Mouse (Mus musculus) embryonic facial prominence, embryonic 12.5 days (tissue): ENCODE data around the gene Tmem258. TPM values are rescaled to one million over a fixed set of nuclear protein-coding genes. Genes with fewer than 3 reads are reported as not detected.

Experiments
- ATAC-seq: fragments of 200-750 bp; cut with Nextera tagmentation; 2 replicates; pipeline ENCODE4 v1.8.0; 2017; ENCODE audit not compliant: insufficient number of reproducible peaks, insufficient read depth, low FRiP score, low TSS enrichment
- H3K27ac ChIP-seq: fragments of 300-500 bp; sonication (generic); 2 replicates; pipeline ENCODE4 v1.5.1; 2016; ENCODE audit warnings: mild to moderate bottlenecking
- H3K27me3 ChIP-seq: fragments of 300-500 bp; sonication (generic); 2 replicates; pipeline ENCODE4 v1.6.1; 2016; ENCODE audit warnings: mild to moderate bottlenecking, moderate library complexity
- H3K36me3 ChIP-seq: fragments of 300-500 bp; sonication (generic); 2 replicates; pipeline ENCODE4 v1.6.1; 2016; ENCODE audit warnings: mild to moderate bottlenecking
- H3K4me1 ChIP-seq: fragments of 300-500 bp; sonication (generic); 2 replicates; pipeline ENCODE4 v1.6.1; 2016
- H3K4me2 ChIP-seq: fragments of 300-500 bp; sonication (generic); replicated peaks from 2 replicates; pipeline ENCODE4 v1.6.1; 2016; ENCODE audit warnings: mild to moderate bottlenecking, moderate library complexity
- H3K4me3 ChIP-seq: fragments of 300-500 bp; sonication (generic); 2 replicates; pipeline ENCODE4 v1.5.1; 2016; ENCODE audit warnings: mild to moderate bottlenecking
- H3K9ac ChIP-seq: fragments of 300-500 bp; sonication (generic); 2 replicates; pipeline ENCODE4 v1.6.1; 2016; ENCODE audit warnings: mild to moderate bottlenecking, moderate library complexity
- H3K9me3 ChIP-seq: fragments of 300-500 bp; sonication (generic); 2 replicates; pipeline ENCODE4 v1.6.1; 2016; ENCODE audit warnings: mild to moderate bottlenecking, moderate library complexity
- WGBS: fragments of 180-500 bp; shearing (Covaris S2); methylation state at CpG from one replicate; pipeline ENCODE4 v1.1.7; 2016; 5-methylcytosine and 5-hydroxymethylcytosine counted together
- polyA plus RNA-seq: library from polyadenylated mRNA; unstranded; fragments of >200 nt; fragmentation: Nextera tagmentation; extraction: Ambion mirVana; gene quantifications from 2 replicates; pipeline ENCODE4 v1.2.1, GENCODE M21; 2016

Tmem258 gene
- polyA plus RNA-seq, 1 experiment from 2014 or later, result 389 TPM

DNA sequence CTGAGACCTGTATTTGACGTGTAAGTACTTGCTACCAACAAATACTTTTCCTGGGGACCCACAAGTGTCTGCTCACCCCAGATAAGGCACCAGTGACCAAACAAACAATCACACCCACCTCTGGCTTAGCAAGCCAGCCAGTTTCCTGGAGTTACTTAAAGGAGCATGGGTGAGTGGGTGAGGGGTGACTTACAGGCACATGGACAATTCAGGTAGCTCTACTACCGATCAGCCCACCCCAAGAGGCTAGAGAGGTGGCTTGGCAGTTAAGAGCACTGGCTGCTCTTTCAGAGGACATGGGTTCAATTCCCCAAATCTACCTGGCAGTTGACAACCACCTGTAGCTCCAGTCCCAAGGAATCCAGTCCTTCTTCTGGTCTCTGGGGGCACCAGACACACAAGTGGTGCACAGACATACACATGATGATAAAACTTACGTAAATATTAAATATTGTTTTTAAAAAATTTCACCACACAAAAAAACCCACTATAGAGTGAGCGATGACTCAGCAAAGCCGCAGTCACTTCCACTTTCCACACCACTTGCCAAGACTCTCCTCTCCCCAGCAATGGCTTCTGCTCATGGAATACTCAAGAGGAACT, 30.6 kb upstream of the Tmem258 start:
- Histone ChIP-seq H3K27me3 (no peaks in the 10 kb centered on the region), H3K9ac (no peak overlapping the region), H3K4me1 (no peaks in the 10 kb centered on the region), H3K9me3 (no peaks in the 10 kb centered on the region), H3K27ac (no peak overlapping the region), H3K4me2 (no peak overlapping the region), H3K36me3 (no peaks in the 10 kb centered on the region), H3K4me3 (no peak overlapping the region)
- 84% methylated on average over 5 of the region's 5 CpGs for WGBS
- ATAC-seq, result no peak

DNA sequence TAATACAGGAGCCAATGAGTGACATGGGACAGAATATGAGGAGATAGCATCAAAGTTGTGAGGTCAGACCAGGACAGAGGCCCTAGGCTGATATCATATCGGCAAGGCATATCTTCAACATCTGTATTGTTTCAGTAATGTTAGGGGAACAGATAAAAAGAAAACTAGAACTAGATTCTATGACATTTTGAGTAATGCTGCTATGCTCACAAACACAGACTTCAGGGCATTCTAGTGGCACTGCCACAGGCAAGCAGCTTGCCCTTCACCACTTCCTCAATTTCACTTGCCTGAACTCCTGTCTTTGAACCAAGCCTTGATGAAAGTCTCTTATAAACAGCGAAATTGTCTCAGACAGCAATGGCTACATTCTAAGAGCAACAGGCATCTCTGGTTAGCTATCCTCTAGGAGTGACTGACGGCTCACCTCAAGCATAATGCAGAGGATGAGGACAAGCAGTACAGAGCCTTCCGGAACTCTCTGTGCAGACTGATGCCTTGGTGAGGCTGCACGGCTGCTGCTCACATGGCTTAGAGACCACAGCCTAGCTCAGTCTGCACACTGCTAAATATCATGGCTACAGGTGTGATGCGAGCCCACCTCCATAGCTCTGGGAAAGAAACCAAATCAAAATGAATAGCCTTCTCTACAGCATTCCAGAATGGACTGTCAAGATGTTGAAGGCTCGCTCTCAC, 29.8 kb upstream of the Tmem258 start:
- Histone ChIP-seq H3K9me3 (no peaks in the 10 kb centered on the region), H3K4me3 (no peak overlapping the region), H3K27me3 (no peaks in the 10 kb centered on the region), H3K4me2 (no peak overlapping the region), H3K27ac (no peak overlapping the region), H3K4me1 (no peaks in the 10 kb centered on the region), H3K9ac (no peak overlapping the region), H3K36me3 (no peaks in the 10 kb centered on the region)
- WGBS, result 87% methylated on average over 7 of the region's 7 CpGs
- ATAC-seq, result no peak

DNA sequence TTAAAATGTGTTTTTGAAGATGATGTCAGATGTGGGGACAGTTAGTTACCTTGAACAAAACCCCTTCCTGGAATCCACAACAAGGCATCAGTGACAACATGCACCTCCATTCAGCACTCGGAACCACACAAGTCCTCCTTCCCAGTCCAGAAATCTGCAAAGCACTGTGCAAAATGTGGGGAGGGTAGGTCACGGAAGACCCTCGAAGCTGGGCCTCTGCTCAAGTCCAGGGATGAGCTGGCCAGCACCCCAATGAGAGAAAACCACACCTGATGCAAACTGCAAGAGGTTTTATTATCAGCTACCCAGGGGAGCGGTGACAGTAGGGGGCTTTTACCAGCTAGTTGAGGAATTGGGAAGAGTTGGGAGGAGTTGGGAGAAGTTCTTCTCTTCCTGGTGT, 28.9 kb upstream of the Tmem258 start:
- Histone ChIP-seq H3K4me3 (no peak overlapping the region), H3K27ac (no peak overlapping the region), H3K4me1 (no peaks in the 10 kb centered on the region), H3K27me3 (no peaks in the 10 kb centered on the region), H3K36me3 (no peaks in the 10 kb centered on the region), H3K4me2 (no peak overlapping the region), H3K9ac (no peak overlapping the region), H3K9me3 (no peaks in the 10 kb centered on the region)
- no peak for ATAC-seq
- 72% methylated on average over 4 of the region's 4 CpGs for WGBS

DNA sequence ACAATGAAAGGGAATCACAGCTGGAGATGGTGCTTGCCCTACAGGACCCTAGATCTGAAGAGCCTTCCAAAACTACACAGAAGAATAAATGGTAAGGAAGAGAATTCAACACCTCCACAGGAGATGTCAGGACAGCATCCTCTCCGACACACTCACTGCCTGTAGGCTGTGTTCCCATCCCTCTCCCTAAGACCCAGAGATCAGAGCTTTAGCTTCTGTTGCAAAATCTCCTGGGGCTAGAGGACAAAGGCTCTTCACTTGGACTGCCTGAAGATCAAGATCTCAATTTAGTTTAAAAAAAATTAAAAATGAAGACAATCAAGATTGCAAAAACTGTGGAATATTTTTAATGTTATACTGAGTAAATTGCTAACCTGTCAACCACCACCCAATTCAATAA, 27.3 kb upstream of the Tmem258 start:
- Histone ChIP-seq H3K4me1 (no peaks in the 10 kb centered on the region), H3K36me3 (no peaks in the 10 kb centered on the region), H3K4me3 (no peak overlapping the region), H3K4me2 (no peak overlapping the region), H3K9me3 (no peaks in the 10 kb centered on the region), H3K27ac (no peak overlapping the region), H3K27me3 (no peaks in the 10 kb centered on the region), H3K9ac (no peak overlapping the region)
- no peak for ATAC-seq
- 74% methylated on average over 1 of the region's 1 CpGs for WGBS

DNA sequence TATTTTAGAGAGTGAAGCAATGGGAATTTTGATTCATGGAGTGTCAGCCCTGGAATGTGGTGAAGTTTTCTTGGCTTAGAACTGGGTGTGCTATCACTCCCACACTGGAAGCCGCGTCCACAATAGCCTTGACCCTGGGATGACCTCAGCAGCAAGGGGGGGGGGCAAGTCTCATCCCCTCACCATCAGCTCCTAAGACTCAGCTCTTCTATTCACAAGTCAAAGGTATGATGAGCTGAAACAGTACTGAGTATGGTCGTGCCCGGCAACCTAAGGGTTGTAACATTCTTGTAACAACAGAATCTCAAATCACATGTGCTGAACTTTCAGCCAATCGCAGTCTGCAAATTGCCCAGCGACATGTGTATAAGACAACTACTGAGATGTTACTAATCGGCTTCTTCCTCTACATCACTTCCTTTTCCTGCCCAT, 26.9 kb upstream of the Tmem258 start:
- no peaks in the 10 kb centered on the region for H3K4me1 ChIP-seq
- H3K27me3 ChIP-seq, result no peaks in the 10 kb centered on the region
- ATAC-seq, result no peak
- H3K4me2 ChIP-seq, result no peak overlapping the region
- no peak overlapping the region for H3K4me3 ChIP-seq
- no peak overlapping the region for H3K27ac ChIP-seq
- H3K9me3 ChIP-seq, result no peaks in the 10 kb centered on the region
- 70% methylated on average over 7 of the region's 7 CpGs for WGBS
- H3K9ac ChIP-seq, result no peak overlapping the region
- H3K36me3 ChIP-seq, result no peaks in the 10 kb centered on the region

DNA sequence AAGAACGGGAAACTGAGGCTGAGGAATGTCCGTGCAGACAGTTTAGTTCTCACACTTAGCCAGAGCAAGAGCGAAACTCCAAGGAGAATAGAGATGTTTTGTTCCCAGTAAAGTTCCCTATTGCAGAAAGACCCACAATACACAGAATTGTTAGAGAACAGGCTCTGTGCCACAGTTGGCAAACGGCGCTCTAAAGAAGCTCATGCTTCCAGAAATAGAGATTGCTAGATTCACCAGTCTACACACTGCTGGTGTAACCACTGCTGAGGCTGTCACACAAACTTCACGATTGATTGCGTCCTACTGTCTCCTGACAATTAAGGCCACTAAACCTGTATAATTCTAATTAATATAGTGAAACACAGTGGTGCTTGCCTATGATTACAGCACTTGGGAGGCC, 22.6 kb upstream of the Tmem258 start:
- ATAC-seq, result no peak
- no peaks in the 10 kb centered on the region for H3K27me3 ChIP-seq
- H3K4me2 ChIP-seq, result no peak overlapping the region
- H3K9ac ChIP-seq, result no peak overlapping the region
- peaks cover 17% of the 10 kb centered on the region for H3K36me3 ChIP-seq
- WGBS, result 92% methylated on average over 7 of the region's 7 CpGs
- H3K27ac ChIP-seq, result no peak overlapping the region
- H3K4me3 ChIP-seq, result no peak overlapping the region
- peaks cover 24% of the 10 kb centered on the region for H3K4me1 ChIP-seq
- no peaks in the 10 kb centered on the region for H3K9me3 ChIP-seq

DNA sequence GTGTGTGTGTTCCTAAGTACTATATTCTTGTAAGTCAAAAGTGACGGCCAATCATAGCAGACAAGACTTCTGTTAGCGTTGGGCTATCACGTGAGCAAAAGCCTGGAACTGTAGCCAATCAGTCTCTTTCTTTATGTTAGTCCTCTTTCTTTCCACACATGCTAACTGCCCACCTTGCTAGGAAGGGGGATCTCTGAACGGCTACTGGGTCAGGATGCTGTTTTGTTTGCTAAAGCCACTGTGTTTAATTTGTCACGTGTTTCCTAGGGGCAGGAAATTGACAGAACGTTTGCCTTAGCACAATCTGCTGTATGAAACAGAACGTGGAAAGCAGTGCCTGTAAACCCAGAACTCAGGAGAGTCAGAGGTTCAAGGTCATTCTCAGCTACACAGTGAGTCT, 21.7 kb upstream of the Tmem258 start:
- Histone ChIP-seq H3K4me2 (peak overlapping the region; percentile 78), H3K9ac (peak overlapping the region; percentile 90; the same call in 1 of the 2 replicates), H3K4me3 (peak overlapping the region; percentile 76), H3K27me3 (no peaks in the 10 kb centered on the region), H3K36me3 (peaks cover 26% of the 10 kb centered on the region), H3K9me3 (no peaks in the 10 kb centered on the region), H3K27ac (peak overlapping the region; percentile 55; the same call in 1 of the 2 replicates), H3K4me1 (peaks cover 24% of the 10 kb centered on the region)
- 28% methylated on average over 7 of the region's 7 CpGs for WGBS
- ATAC-seq, result no peak

DNA sequence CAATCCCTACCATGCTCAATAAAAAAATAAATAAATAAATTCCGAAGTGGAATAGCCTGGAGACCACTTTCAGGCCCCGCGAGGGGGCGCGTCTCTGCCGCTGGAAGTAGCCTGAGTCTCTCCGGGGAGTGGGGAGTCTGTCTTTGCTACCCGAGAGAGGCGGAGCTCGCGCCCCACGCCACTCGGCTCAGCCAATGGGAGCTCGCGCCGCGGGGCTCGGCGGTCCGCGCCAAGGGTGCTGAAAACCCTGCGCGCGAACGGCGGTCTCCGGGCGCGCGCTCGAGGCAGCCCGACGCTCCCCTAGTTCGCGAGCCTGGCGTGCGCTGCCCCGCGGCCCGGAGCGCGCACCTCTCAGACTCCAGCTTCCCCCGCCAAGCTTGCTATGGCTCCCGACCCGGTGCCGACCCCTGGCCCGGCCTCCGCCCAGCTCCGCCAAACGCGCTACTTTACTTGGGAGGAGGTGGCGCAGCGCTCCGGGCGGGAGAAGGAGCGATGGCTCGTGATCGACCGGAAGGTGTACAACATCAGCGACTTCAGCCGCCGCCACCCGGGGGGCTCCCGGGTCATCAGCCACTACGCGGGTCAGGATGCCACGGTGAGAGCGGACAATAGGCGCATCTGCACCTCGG, 21.0 kb upstream of the Tmem258 start, which contains the start of gene Fads1:
Gene Fads1 (plus strand): TSS at position 219 of the 629 bp plus-strand sequence.
- Histone ChIP-seq H3K27me3 (no peaks in the 10 kb centered on the region), H3K9ac (peak within 1 kb of the TSS; percentile 90), H3K4me1 (peaks cover 24% of the 10 kb centered on the region), H3K4me3 (peak within 1 kb of the TSS; percentile 76), H3K9me3 (no peaks in the 10 kb centered on the region), H3K36me3 (peaks cover 32% of the 10 kb centered on the region), H3K27ac (peak within 1 kb of the TSS; percentile 94), H3K4me2 (peak within 1 kb of the TSS; percentile 78)
- 1% methylated on average over 69 of the region's 70 CpGs for WGBS
- peak; percentile 92 for ATAC-seq

DNA sequence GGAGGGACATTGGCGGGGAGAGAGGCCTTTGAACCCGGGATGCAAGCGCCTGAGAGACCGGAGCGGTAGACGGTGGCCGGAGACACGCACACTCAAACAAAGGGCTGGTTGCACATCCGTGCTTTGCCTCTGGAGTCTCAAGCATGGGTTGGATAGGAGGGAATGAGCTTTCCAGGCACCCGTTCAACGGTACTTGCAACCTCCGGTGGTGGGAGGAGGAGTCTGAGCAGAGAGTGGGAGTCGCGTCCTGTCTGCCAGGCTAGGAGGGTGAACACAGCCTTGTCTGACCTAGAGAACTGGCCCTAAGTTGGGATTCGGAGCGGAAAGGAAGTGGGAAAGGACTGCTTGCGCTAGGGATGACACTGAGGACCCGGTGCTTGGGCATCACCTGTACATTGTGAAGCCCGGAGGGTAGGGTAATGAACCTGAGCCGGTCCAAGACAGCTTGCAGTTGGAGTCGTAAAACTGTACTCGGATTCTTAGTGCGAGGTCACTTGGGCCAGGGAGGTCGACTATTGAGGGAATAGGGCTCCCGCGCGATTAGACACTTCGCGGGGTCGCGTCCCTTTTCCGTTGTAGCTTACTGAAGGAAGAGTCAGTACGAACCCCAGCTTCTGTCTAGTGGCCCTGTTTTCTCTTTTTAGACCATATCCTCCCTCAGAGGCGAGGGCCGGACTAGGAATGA, 20.4 kb upstream of the Tmem258 start:
- ATAC-seq, result peak; percentile 76
- WGBS, result under 1% methylated on average over 35 of the region's 35 CpGs
- H3K36me3 ChIP-seq, result peaks cover 39% of the 10 kb centered on the region

DNA sequence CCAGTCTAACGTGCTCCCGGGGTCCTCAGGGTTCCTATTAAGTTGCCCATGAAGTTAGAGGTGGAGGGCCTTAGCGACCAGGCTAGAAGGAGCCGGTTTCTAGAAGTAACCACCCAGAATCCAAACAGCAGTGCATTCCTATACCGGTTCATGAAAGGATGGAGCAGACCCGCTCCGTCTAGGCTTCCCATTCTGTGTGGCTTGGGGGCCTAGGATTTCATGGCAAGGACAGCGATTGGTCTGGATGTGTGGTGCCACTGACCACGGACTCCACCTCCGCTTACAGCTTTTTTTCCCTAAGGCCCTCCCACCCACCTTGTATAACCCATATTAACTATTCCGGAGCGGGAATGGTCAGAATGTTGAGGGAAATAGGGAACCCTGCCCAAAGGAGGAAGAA, 19.7 kb upstream of the Tmem258 start:
- no peaks in the 10 kb centered on the region for H3K27me3 ChIP-seq
- H3K9me3 ChIP-seq, result no peaks in the 10 kb centered on the region
- ATAC-seq, result peak; percentile 23; the same call in 1 of the 2 replicates
- H3K9ac ChIP-seq, result peak overlapping the region; percentile 90
- H3K36me3 ChIP-seq, result peaks cover 45% of the 10 kb centered on the region
- peaks cover 29% of the 10 kb centered on the region for H3K4me1 ChIP-seq
- peak overlapping the region; percentile 76 for H3K4me3 ChIP-seq
- 7% methylated on average over 12 of the region's 12 CpGs for WGBS
- peak overlapping the region; percentile 94 for H3K27ac ChIP-seq
- peak overlapping the region; percentile 78 for H3K4me2 ChIP-seq

More for the DNA sequence above, 20.4 kb upstream of the Tmem258 start:
- H3K4me1 ChIP-seq, result peaks cover 26% of the 10 kb centered on the region
- H3K27ac ChIP-seq, result peak overlapping the region; percentile 94
- peak overlapping the region; percentile 76 for H3K4me3 ChIP-seq
- no peaks in the 10 kb centered on the region for H3K9me3 ChIP-seq
- H3K9ac ChIP-seq, result peak overlapping the region; percentile 90
- H3K4me2 ChIP-seq, result peak overlapping the region; percentile 78
- H3K27me3 ChIP-seq, result no peaks in the 10 kb centered on the region

DNA sequence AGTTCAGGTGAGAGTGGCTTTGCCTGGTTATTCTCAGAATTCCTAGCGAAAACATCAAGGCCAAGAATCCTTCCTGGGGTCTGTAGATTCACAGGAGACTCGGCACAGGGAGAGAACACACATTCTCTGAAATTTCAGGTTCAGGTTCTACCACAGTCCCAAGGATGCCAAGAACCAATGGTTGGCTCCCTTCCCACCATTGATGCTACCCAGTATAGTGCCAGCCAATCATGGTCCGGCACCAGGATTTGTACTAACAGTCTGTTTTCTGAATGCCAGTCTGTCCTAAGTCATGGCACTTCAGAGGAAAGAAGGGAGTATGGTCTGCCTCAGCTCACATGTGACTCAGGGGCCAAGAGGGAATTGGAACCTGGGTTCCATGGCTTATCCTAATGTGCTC, 17.9 kb upstream of the Tmem258 start:
- WGBS, result 93% methylated on average over 3 of the region's 3 CpGs
- Histone ChIP-seq H3K4me3 (no peak overlapping the region), H3K27me3 (no peaks in the 10 kb centered on the region), H3K4me1 (peaks cover 29% of the 10 kb centered on the region), H3K4me2 (no peak overlapping the region), H3K9me3 (no peaks in the 10 kb centered on the region), H3K36me3 (peaks cover 62% of the 10 kb centered on the region), H3K9ac (no peak overlapping the region), H3K27ac (no peak overlapping the region)
- no peak for ATAC-seq
